ENCODE assay signal across 10 mouse cellular contexts in the genomic region with DNA sequence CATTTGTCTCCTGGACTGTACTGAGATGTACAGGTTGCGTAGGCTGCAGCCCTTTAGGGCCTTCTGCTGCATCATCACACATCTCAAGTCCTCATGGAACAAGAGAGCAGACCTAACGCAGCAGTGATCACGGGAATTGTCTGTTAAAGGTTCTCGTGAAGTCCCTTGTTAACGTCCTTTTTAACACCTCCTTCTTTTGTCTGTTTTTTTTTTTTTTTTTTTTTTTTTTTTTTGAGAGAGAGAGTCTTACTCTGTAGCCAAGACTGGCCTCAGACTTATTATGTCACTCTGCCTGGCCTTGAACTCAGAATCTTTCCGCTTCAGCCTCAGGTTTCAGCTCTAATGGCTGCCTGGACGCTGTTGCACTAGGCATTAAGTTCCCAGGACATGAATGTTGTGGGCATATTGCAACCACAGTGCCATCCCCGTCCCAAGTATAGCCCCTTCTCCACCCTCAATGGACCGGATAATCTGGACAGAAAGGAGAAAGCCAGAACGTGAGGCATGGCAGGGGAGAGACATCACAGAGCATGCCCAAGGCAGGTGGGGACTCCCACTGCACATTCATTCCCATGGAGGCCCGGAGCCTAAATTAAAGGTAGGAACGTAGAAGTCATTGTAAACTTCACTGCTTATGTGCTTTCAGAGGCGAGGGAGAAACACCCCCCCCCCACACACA.
DNase-seq lines count a peak whose midpoint lies in the region; ATAC-seq and TF ChIP-seq lines count a peak whose summit lies in the region.
"Had no signal": no experiment of that assay in that cellular context is flagged by ENCODE, and none has a peak within 500 bp of the region (broad histone marks: within the 10 kb centered on the region; RNA-seq: fewer than 3 reads in every experiment).

No protein-coding gene starts in this region.

- no peaks in the 10 kb centered on the region for H3K27me3 ChIP-seq in kidney, embryonic 15.5 days
- H3K27me3 ChIP-seq in CH12.LX (replicated peaks), result no peaks in the 10 kb centered on the region
- H3K27me3 ChIP-seq in embryonic facial prominence, embryonic 10.5 days (replicated peaks; ENCODE audit: low read depth, poor library complexity, severe bottlenecking), result 0 out of 2 replicates have a peak, but pooled peaks cover 5% of the 10 kb centered on the region
- H3K27me3 ChIP-seq in limb, embryonic 14.5 days (ENCODE audit: control insufficient read depth, insufficient read depth, low read length), result no peaks in the 10 kb centered on the region
- H3K27me3 ChIP-seq: forebrain, embryonic 15.5 days; hindbrain, embryonic 15.5 days had no signal

- peaks cover 3% of the 10 kb centered on the region; the same call in 1 of the 2 replicates for H3K79me2 ChIP-seq in CH12.LX (replicated peaks; ENCODE audit: control insufficient read depth, extremely low read depth, insufficient read depth, poor library complexity, severe bottlenecking)

- in situ Hi-C loops in CH12.LX (cut with MboI; ENCODE audit: low pct_ligation_motif_present, low pct_unique_long_range_greater_than_20kb, low sequenced_read_pairs), result no loop called here

- no peaks in the 10 kb centered on the region for H3K36me3 ChIP-seq in kidney, embryonic 15.5 days
- H3K36me3 ChIP-seq in CH12.LX (replicated peaks in 1 of 2; ENCODE audit: control insufficient read depth in 1 of 2, insufficient read depth in 1 of 2, low read length in 1 of 2), result peaks cover 0 to 28% of the 10 kb centered on the region in 2 experiments
- H3K36me3 ChIP-seq in embryonic facial prominence, embryonic 10.5 days (replicated peaks), result no peaks in the 10 kb centered on the region
- no peaks in the 10 kb centered on the region for H3K36me3 ChIP-seq in limb, embryonic 14.5 days (ENCODE audit: control insufficient read depth, insufficient read depth, low read length)
- H3K36me3 ChIP-seq: forebrain, embryonic 15.5 days; hindbrain, embryonic 15.5 days had no signal

- ATAC-seq in kidney, embryonic 15.5 days (replicated peaks; ENCODE audit: low FRiP score), result no peak
- no peak for ATAC-seq in limb, embryonic 14.5 days (ENCODE audit: low FRiP score, low read depth)
- ATAC-seq: forebrain, embryonic 15.5 days had no signal

- no peak for DNase-seq in kidney, adult 8-10 months
- DNase-seq in CH12.LX (ENCODE audit: extremely low read depth), result no peak
- DNase-seq in embryonic facial prominence, embryonic 10.5 days (ENCODE audit: low spot score), result no peak
- DNase-seq in limb, embryonic 14.5 days (ENCODE audit: low spot score), result no peak
- DNase-seq in cerebellum, adult 11-12 months, result no peak
- no peak for DNase-seq in right cerebral cortex, postnatal 10 days (ENCODE audit: low spot score in 2 of 2)
- DNase-seq: lung, adult 18-20 months had no signal

- no peak overlapping the region for H3K9ac ChIP-seq in kidney, embryonic 15.5 days
- H3K9ac ChIP-seq in CH12.LX (ENCODE audit: insufficient read depth, low read depth), result peak overlapping the region; percentile 90
- no peak overlapping the region for H3K9ac ChIP-seq in limb, embryonic 14.5 days (ENCODE audit: low read depth, low read length, severe bottlenecking)
- H3K9ac ChIP-seq: forebrain, embryonic 15.5 days; hindbrain, embryonic 15.5 days had no signal

- peak overlapping the region; percentile 69 for H3K27ac ChIP-seq in kidney, embryonic 15.5 days
- peak overlapping the region; percentile 30; the same call in 1 of the 2 replicates for H3K27ac ChIP-seq in CH12.LX (ENCODE audit: insufficient read depth, low read depth)
- H3K27ac ChIP-seq in embryonic facial prominence, embryonic 10.5 days (replicated peaks), result peak overlapping the region; percentile 80
- H3K27ac ChIP-seq in limb, embryonic 14.5 days (replicated peaks; ENCODE audit: low read depth, low read length), result peak overlapping the region; percentile 92
- H3K27ac ChIP-seq: forebrain, embryonic 15.5 days; hindbrain, embryonic 15.5 days had no signal

- H3K9me3 ChIP-seq in kidney, embryonic 15.5 days (replicated peaks), result no peaks in the 10 kb centered on the region
- H3K9me3 ChIP-seq in CH12.LX (replicated peaks; ENCODE audit: low read length), result peaks cover 7% of the 10 kb centered on the region
- no peaks in the 10 kb centered on the region for H3K9me3 ChIP-seq in embryonic facial prominence, embryonic 10.5 days
- H3K9me3 ChIP-seq in limb, embryonic 14.5 days (ENCODE audit: control insufficient read depth, low read length), result no peaks in the 10 kb centered on the region
- H3K9me3 ChIP-seq: forebrain, embryonic 15.5 days; hindbrain, embryonic 15.5 days had no signal

- no peak for TF ChIP-seq EP300 in CH12.LX (IDR thresholded peaks at IDR 0.05; ENCODE audit: low read length)

- no peak overlapping the region for H3K4me2 ChIP-seq in kidney, embryonic 15.5 days
- H3K4me2 ChIP-seq in CH12.LX (ENCODE audit: insufficient read depth, low read depth, poor library complexity, severe bottlenecking), result peak overlapping the region; percentile 60
- no peak overlapping the region for H3K4me2 ChIP-seq in limb, embryonic 14.5 days (replicated peaks; ENCODE audit: low read depth, low read length, severe bottlenecking)
- H3K4me2 ChIP-seq: forebrain, embryonic 15.5 days; hindbrain, embryonic 15.5 days had no signal

- 68% methylated on average over 13 of the region's 13 CpGs for WGBS in kidney, embryonic 15.5 days
- WGBS in embryonic facial prominence, embryonic 10.5 days, result 77% methylated on average over 13 of the region's 13 CpGs
- WGBS in limb, embryonic 14.5 days, result 66% methylated on average over 13 of the region's 13 CpGs

- TF ChIP-seq RAD21 in CH12.LX (IDR thresholded peaks at IDR 0.05; ENCODE audit: low read depth, low read length), result no peak

- TF ChIP-seq POLR2A in CH12.LX (IDR thresholded peaks at IDR 0.05; ENCODE audit: low read depth, low read length), result no peak
- TF ChIP-seq POLR2A in limb, embryonic 14.5 days (IDR thresholded peaks at IDR 0.05; ENCODE audit: borderline replicate concordance, extremely low read depth, insufficient read depth, insufficient read length), result no peak

- dilution Hi-C loops in CH12.LX (cut with MboI; ENCODE audit: extremely low pct_ligation_motif_present, extremely low pct_unique_long_range_greater_than_20kb, low sequenced_read_pairs), result no loop called here

- peaks cover 45% of the 10 kb centered on the region for H3K4me1 ChIP-seq in kidney, embryonic 15.5 days
- H3K4me1 ChIP-seq in CH12.LX (ENCODE audit: control insufficient read depth in 1 of 2, insufficient read depth in 2 of 2), result peaks cover 17 to 50% of the 10 kb centered on the region in 2 experiments
- H3K4me1 ChIP-seq in embryonic facial prominence, embryonic 10.5 days, result peaks cover 38% of the 10 kb centered on the region
- peaks cover 51% of the 10 kb centered on the region for H3K4me1 ChIP-seq in limb, embryonic 14.5 days (ENCODE audit: control insufficient read depth, insufficient read depth, low read length)

- no peak for TF ChIP-seq CTCF in CH12.LX (conservative IDR thresholded peaks at IDR 0.05 in 1 of 2, IDR thresholded peaks at IDR 0.05 in 1 of 2; ENCODE audit: low read depth in 2 of 2, low read length in 2 of 2)

- H3K4me3 ChIP-seq in kidney, embryonic 15.5 days (replicated peaks), result no peak overlapping the region
- H3K4me3 ChIP-seq in CH12.LX (replicated peaks in 1 of 3; ENCODE audit: low read depth in 2 of 3, low read length in 2 of 3, poor library complexity in 1 of 3), result peak overlapping the region; percentile 9 to 59 (median 25)
- H3K4me3 ChIP-seq in embryonic facial prominence, embryonic 10.5 days, result no peak overlapping the region
- H3K4me3 ChIP-seq in limb, embryonic 14.5 days (replicated peaks; ENCODE audit: low read length), result no peak overlapping the region
- H3K4me3 ChIP-seq: forebrain, embryonic 15.5 days; hindbrain, embryonic 15.5 days had no signal

TF ChIP-seq in CH12.LX, 34 proteins besides CTCF, POLR2A, EP300 and RAD21:
- TF ChIP-seq HCFC1 (IDR thresholded peaks at IDR 0.05; ENCODE audit: low read depth, low read length) (no peak), MYC (IDR thresholded peaks at IDR 0.05; ENCODE audit: low read depth, low read length) (no peak), JUN (IDR thresholded peaks at IDR 0.05; ENCODE audit: insufficient read depth, low read depth, low read length) (no peak), CHD1 (IDR thresholded peaks at IDR 0.05; ENCODE audit: low read depth, low read length) (no peak), NRF1 (IDR thresholded peaks at IDR 0.05; ENCODE audit: low read depth, low read length) (peak; percentile 57), ZNF384 (IDR thresholded peaks at IDR 0.05; ENCODE audit: low read depth, low read length) (peak; percentile 81), USF1 (IDR thresholded peaks at IDR 0.05; ENCODE audit: low read depth, low read length) (no peak)

Comparison
In these comparisons a context has a peak if more than half of its experiments do, and no peak if none do; other contexts are left out.
1. H3K27ac ChIP-seq: peak in every context shown above with its lines; median percentile 92 in limb, embryonic 14.5 days; 80 in embryonic facial prominence, embryonic 10.5 days; 69 in kidney, embryonic 15.5 days; 30 in CH12.LX.
2. H3K4me3 ChIP-seq: peak in CH12.LX (3 of 3); none in kidney, embryonic 15.5 days (single experiment), embryonic facial prominence, embryonic 10.5 days (single experiment) and limb, embryonic 14.5 days (single experiment).